Mouse (Mus musculus) cerebellum, adult (tissue): ENCODE measurements around the gene Il10rb.
"Not testable (repeated sequence)": the region's sequence is repeated elsewhere in the genome, so short reads cannot be mapped to it uniquely, and the experiment has no call there.

Experiments used
- ATAC-seq: cut with Nextera tagmentation; 2 replicates; pipeline ENCODE4 v1.9.2; 2017; ENCODE audit warnings: mild to moderate bottlenecking, moderate library complexity, mixed read lengths; ENCODE audit not compliant: insufficient number of reproducible peaks, low FRiP score, low TSS enrichment

The Il10rb gene

GRCm38 (mm10) chr16:91413102-91413844 lies 7.3 kb downstream of the Il10rb start:
- no peak for ATAC-seq

GRCm38 (mm10) chr16:91415391-91416189 lies 9.6 kb downstream of the Il10rb start:
- no peak for ATAC-seq

- no peak for ATAC-seq
Observed at GRCm38 (mm10) chr16:91416357-91416756, 10.4 kb downstream of the Il10rb start.

GRCm38 (mm10) chr16:91416938-91417337 lies 11.0 kb downstream of the Il10rb start:
- ATAC-seq: no peak

- no peak for ATAC-seq
Observed at GRCm38 (mm10) chr16:91418531-91418930, 12.6 kb downstream of the Il10rb start.

GRCm38 (mm10) chr16:91425816-91426215 lies 19.9 kb downstream of the Il10rb start:
- ATAC-seq: no peak

GRCm38 (mm10) chr16:91426586-91426985 lies 20.6 kb downstream of the Il10rb start:
- no peak for ATAC-seq

GRCm38 (mm10) chr16:91427461-91427860 lies 21.5 kb downstream of the Il10rb start:
- no peak for ATAC-seq

- ATAC-seq: no peak
Observed at GRCm38 (mm10) chr16:91428259-91428865, 22.4 kb downstream of the Il10rb start.

GRCm38 (mm10) chr16:91432720-91433328 lies 26.9 kb downstream of the Il10rb start:
- ATAC-seq: no peak

- ATAC-seq: no peak
Observed at GRCm38 (mm10) chr16:91433329-91433933, 27.5 kb downstream of the Il10rb start.

- ATAC-seq: no peak
Observed at GRCm38 (mm10) chr16:91434119-91434518, 28.2 kb downstream of the Il10rb start.

GRCm38 (mm10) chr16:91438081-91438480 lies 32.1 kb downstream of the Il10rb start:
- no peak for ATAC-seq

GRCm38 (mm10) chr16:91438599-91438998 lies 32.6 kb downstream of the Il10rb start:
- not testable (repeated sequence) for ATAC-seq

GRCm38 (mm10) chr16:91441366-91441765 lies 35.4 kb downstream of the Il10rb start:
- no peak for ATAC-seq

- ATAC-seq: no peak
Observed at GRCm38 (mm10) chr16:91441811-91442240, 35.9 kb downstream of the Il10rb start.

- no peak for ATAC-seq
Observed at GRCm38 (mm10) chr16:91442446-91442845, 36.5 kb downstream of the Il10rb start.

- ATAC-seq: no peak
Observed at GRCm38 (mm10) chr16:91443211-91443611, 37.2 kb downstream of the Il10rb start.

GRCm38 (mm10) chr16:91444847-91445246 lies 38.9 kb downstream of the Il10rb start:
- ATAC-seq: no peak

GRCm38 (mm10) chr16:91445566-91445965 lies 39.6 kb downstream of the Il10rb start:
- ATAC-seq: no peak
